Mouse (Mus musculus) left cerebral cortex, adult 18-20 months (tissue): ENCODE measurements around the gene Wdr70. TPM values are rescaled to one million over a fixed set of nuclear protein-coding genes. Genes with fewer than 3 reads are reported as not detected.

Experiments used
- DNase-seq, 2 experiments: peaks; one replicate each; pipeline ENCODE4 v3.0.0; 2021 to 2022; ENCODE audit warnings: low spot score in 2 of 2, mixed read lengths in 1 of 2
- microRNA-seq, 2 experiments: library from miRNA; unstranded; fragments of <30 nt; microRNA quantifications; one replicate each; pipeline ENCODE4 v1.2.0; 2021
- total RNA-seq, 2 experiments: library from RNA; stranded (reverse); gene quantifications; 2 replicates each; pipeline ENCODE4 v1.2.3; 2021

The Wdr70 gene
- total RNA-seq, 2 experiments from 2014 or later: 35.7 to 37.6 TPM

- DNase-seq: no peak
Observed at GRCm38 (mm10) chr15:7875879-7876278, 223.1 kb downstream of the Wdr70 start.

- no peak for DNase-seq
Observed at GRCm38 (mm10) chr15:7872473-7872872, 226.5 kb downstream of the Wdr70 start.

- no peak for DNase-seq
Observed at GRCm38 (mm10) chr15:7865305-7865704, 233.7 kb downstream of the Wdr70 start.

- DNase-seq: no peak
Observed at GRCm38 (mm10) chr15:7863328-7863727, 235.7 kb downstream of the Wdr70 start.

GRCm38 (mm10) chr15:7862890-7863289 lies 236.1 kb downstream of the Wdr70 start:
- DNase-seq: no peak

- no peak for DNase-seq
Observed at GRCm38 (mm10) chr15:7858841-7859240, 240.2 kb downstream of the Wdr70 start.

- DNase-seq: no peak
Observed at GRCm38 (mm10) chr15:7857418-7857817, 241.6 kb downstream of the Wdr70 start.

- no peak for DNase-seq
Observed at GRCm38 (mm10) chr15:7842398-7842797, 256.6 kb downstream of the Wdr70 start.

GRCm38 (mm10) chr15:7841664-7842063 lies 257.3 kb downstream of the Wdr70 start:
- DNase-seq: no peak

GRCm38 (mm10) chr15:7838921-7839309 lies 260.1 kb downstream of the Wdr70 start:
- DNase-seq: no peak

- no peak for DNase-seq
Observed at GRCm38 (mm10) chr15:7838060-7838920, 260.7 kb downstream of the Wdr70 start.

- no peak for DNase-seq
Observed at GRCm38 (mm10) chr15:7835404-7835803, 263.6 kb downstream of the Wdr70 start.

GRCm38 (mm10) chr15:7825530-7825929 lies 273.5 kb downstream of the Wdr70 start:
- no peak for DNase-seq

GRCm38 (mm10) chr15:7823886-7824285 lies 275.1 kb downstream of the Wdr70 start:
- DNase-seq: no peak

Small RNA genes within 50 kb of the gene (microRNA-seq; reads per million reads assigned to microRNA genes)
- 0 reads per million in 2 experiments for gene Gm27529

Other genes with a start within 250 kb of the Wdr70 start
- gene Nup155, start 10.1 kb upstream of the Wdr70 start, total RNA-seq: 10 to 100 TPM; 16.9 to 18.4 TPM
- gene Cplane1, start 69.9 kb upstream of the Wdr70 start, total RNA-seq: 10 to 100 TPM; 26.3 to 30.5 TPM